Mouse (Mus musculus) limb, embryonic 13.5 days (tissue): ENCODE data around the gene Gramd2. TPM values are rescaled to one million over a fixed set of nuclear protein-coding genes. Genes with fewer than 3 reads are reported as not detected.

ENCODE experiments used
- ATAC-seq: fragments of 200-750 bp; cut with Nextera tagmentation; 2 replicates; pipeline ENCODE4 v1.8.0; 2017; ENCODE audit warnings: low read depth, moderate number of reproducible peaks, moderate TSS enrichment; ENCODE audit not compliant: low FRiP score
- H3K27ac ChIP-seq: fragments of 300-500 bp; sonication (generic); 2 replicates; pipeline ENCODE4 v1.5.1; 2015; ENCODE audit warnings: inconsistent platforms, mild to moderate bottlenecking, moderate library complexity
- H3K27me3 ChIP-seq: fragments of 300-500 bp; sonication (generic); 2 replicates; pipeline ENCODE4 v1.6.1; 2015; ENCODE audit warnings: mild to moderate bottlenecking, inconsistent platforms
- H3K36me3 ChIP-seq: fragments of 300-500 bp; sonication (generic); 2 replicates; pipeline ENCODE4 v1.6.1; 2015; ENCODE audit warnings: inconsistent platforms, mild to moderate bottlenecking, moderate library complexity
- H3K4me1 ChIP-seq: fragments of 300-500 bp; sonication (generic); 2 replicates; pipeline ENCODE4 v1.6.1; 2015; ENCODE audit warnings: inconsistent platforms
- H3K4me2 ChIP-seq: fragments of 300-500 bp; sonication (generic); replicated peaks from 2 replicates; pipeline ENCODE4 v1.6.1; 2015; ENCODE audit warnings: inconsistent platforms, mild to moderate bottlenecking, moderate library complexity
- H3K4me3 ChIP-seq: fragments of 300-500 bp; sonication (generic); 2 replicates; pipeline ENCODE4 v1.5.1; 2015; ENCODE audit warnings: moderate library complexity, mild to moderate bottlenecking, inconsistent platforms
- H3K9ac ChIP-seq: fragments of 300-500 bp; sonication (generic); 2 replicates; pipeline ENCODE4 v1.6.1; 2015; ENCODE audit warnings: mild to moderate bottlenecking, inconsistent platforms
- H3K9me3 ChIP-seq: fragments of 300-500 bp; sonication (generic); 2 replicates; pipeline ENCODE4 v1.6.1; 2016; ENCODE audit warnings: inconsistent platforms
- WGBS: fragments of 180-500 bp; shearing (Covaris S2); methylation state at CpG from one replicate; pipeline ENCODE4 v1.1.7; 2015; 5-methylcytosine and 5-hydroxymethylcytosine counted together
- polyA plus RNA-seq: library from polyadenylated mRNA; unstranded; fragments of >200 nt; fragmentation: Nextera tagmentation; extraction: Ambion mirVana; gene quantifications from 2 replicates; pipeline ENCODE4 v1.2.1, GENCODE M21; 2015

Gramd2 gene
- polyA plus RNA-seq, 1 experiment from 2014 or later: 1.0 TPM

DNA sequence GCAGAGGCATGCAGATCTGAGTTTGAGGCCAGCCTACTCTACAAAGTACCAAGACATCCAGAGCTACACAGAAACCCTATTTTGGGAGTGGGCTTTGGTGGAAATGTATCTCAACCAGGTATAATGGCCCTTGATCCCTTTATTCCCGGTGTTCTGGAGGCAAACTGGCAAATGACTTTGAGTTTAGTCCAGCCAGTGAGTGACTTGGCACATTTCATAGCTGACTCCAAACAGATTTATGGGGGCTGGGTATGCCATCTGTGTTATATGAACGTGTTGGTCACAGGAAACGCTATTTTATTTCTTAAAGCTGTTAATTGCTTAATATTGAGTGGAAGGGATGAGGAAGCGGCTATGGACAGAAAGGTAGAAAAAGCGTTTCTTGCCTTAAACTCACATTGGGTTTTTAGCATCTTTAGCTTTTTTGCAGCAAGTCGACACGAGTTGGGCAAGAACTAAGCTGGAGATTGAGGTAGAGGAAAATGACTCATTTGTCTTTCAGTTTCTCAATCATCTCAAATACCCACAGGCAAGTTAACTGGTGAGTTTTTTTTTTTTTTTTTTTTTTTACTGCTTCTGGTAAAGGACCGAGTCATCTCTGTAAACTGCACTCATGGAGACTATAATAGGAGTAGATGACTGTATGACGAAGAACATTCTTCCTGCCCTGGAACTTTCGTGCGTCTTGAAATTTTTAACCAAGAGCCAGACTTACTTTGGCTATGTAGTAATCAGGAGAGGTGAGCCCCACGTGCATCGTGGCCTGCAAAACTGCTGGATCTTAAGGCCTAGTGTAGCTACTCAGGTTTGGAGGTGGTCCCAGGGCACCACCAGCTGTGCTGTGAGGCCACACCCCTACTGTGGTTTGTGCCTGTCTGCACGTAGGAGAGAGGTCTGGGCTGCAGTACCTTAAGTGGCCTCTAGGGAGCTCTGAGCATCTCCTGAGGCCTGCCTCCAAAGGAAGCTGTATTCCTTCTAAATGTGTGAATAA lies 20.6 kb upstream of the Gramd2 start:
- Histone ChIP-seq H3K27ac (peak overlapping the region; percentile 70), H3K27me3 (no peaks in the 10 kb centered on the region), H3K9ac (peak overlapping the region; percentile 5; the same call in 1 of the 2 replicates), H3K4me3 (peak overlapping the region; percentile 82), H3K36me3 (peaks cover 39% of the 10 kb centered on the region), H3K4me2 (peak overlapping the region; percentile 83), H3K4me1 (peaks cover 51% of the 10 kb centered on the region), H3K9me3 (no peaks in the 10 kb centered on the region)
- WGBS: 23% methylated on average over 14 of the region's 14 CpGs
- no peak for ATAC-seq

DNA sequence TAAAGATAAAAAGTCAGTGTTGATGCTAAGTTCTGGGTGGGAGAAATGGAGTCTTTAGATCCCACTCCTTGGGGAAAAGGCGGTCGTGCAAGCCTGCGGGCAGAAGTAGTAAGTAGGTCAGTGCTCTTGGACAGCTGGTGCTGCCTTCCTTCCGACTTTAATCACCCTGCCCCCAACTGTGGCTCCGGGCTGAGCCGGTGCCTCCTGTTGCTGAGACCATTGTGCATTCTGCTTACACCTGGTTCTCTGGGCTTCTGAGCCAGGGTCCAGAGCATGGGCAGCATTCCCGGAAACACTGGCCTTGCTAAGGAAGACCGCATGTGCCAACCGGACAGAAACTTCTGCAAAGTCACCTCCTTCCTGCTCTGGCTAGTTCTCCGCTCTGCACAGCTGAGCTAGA lies 19.5 kb upstream of the Gramd2 start:
- peak overlapping the region; percentile 82 for H3K4me3 ChIP-seq

DNA sequence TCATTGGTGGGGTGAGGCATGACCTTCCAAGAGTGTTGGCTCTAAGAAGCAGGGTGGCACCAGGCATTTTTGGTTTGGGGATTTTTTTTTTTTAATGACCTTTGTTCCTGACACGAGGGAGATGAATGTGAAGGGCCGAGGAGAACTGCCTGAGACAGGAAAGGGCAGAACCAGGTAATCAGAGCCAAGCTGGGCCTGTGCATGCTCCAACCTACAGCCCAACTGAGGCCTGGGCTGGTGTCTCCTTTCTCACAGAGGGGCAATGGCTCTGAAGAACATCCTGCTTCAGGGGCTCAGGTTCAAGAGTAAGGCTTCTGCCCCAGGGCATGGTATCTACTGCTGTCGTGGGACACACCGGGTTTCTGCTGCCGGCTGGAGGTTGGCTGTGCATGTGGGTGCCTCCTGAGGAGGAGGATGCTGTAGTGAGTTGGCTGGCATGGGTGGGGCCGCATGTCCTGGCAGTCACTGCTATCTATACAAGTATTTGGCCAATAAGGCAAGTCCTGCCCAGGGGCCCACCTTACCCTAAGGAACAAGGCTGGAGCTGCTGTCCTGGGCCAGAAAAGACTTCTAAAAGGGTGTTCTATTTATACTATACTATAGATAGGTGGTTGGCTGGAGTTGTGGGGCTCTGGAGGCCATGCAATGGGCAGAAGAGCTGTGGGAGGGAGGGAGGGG lies 18.5 kb upstream of the Gramd2 start:
- ATAC-seq: no peak
- Histone ChIP-seq H3K9me3 (no peaks in the 10 kb centered on the region), H3K4me1 (peaks cover 47% of the 10 kb centered on the region), H3K36me3 (peaks cover 60% of the 10 kb centered on the region), H3K4me3 (no peak overlapping the region), H3K4me2 (peak overlapping the region; percentile 83; the same call in 1 of the 2 replicates), H3K9ac (peak overlapping the region; percentile 43; the same call in 1 of the 2 replicates), H3K27me3 (no peaks in the 10 kb centered on the region), H3K27ac (peak overlapping the region; percentile 33; the same call in 1 of the 2 replicates)
- 69% methylated on average over 6 of the region's 6 CpGs for WGBS

More for the DNA sequence above, 19.5 kb upstream of the Gramd2 start:
- WGBS: 53% methylated on average over 10 of the region's 10 CpGs
- peaks cover 50% of the 10 kb centered on the region for H3K4me1 ChIP-seq
- no peak overlapping the region; the same call in 1 of the 2 replicates for H3K27ac ChIP-seq
- peaks cover 49% of the 10 kb centered on the region for H3K36me3 ChIP-seq
- no peaks in the 10 kb centered on the region for H3K27me3 ChIP-seq
- H3K9ac ChIP-seq: no peak overlapping the region
- H3K4me2 ChIP-seq: peak overlapping the region; percentile 83
- no peaks in the 10 kb centered on the region for H3K9me3 ChIP-seq
- ATAC-seq: no peak

DNA sequence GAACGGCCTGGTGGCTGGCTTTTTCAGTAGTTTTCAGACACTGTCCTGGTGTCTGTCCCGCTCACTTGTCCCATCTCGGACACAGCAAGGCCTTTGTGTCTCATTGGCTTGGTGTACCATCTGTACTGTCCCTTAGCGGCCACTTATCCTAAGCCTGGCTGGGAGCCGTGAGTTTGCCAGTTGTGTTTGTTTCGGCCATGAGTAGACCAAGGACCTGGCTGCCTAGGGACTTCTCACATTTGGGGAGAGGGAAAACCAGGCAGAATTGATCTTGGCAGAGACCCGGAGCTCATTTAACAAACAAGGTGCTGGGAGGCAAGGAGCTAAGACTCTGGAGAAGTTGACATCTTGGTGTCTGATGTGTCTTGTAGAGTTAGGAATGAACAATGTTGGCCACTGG lies 16.7 kb upstream of the Gramd2 start:
- ATAC-seq: no peak
- H3K36me3 ChIP-seq: peaks cover 77% of the 10 kb centered on the region
- H3K4me1 ChIP-seq: peaks cover 41% of the 10 kb centered on the region
- no peak overlapping the region for H3K27ac ChIP-seq
- 86% methylated on average over 7 of the region's 7 CpGs for WGBS
- no peak overlapping the region for H3K4me3 ChIP-seq
- H3K4me2 ChIP-seq: no peak overlapping the region
- no peak overlapping the region for H3K9ac ChIP-seq
- H3K9me3 ChIP-seq: no peaks in the 10 kb centered on the region
- H3K27me3 ChIP-seq: no peaks in the 10 kb centered on the region

DNA sequence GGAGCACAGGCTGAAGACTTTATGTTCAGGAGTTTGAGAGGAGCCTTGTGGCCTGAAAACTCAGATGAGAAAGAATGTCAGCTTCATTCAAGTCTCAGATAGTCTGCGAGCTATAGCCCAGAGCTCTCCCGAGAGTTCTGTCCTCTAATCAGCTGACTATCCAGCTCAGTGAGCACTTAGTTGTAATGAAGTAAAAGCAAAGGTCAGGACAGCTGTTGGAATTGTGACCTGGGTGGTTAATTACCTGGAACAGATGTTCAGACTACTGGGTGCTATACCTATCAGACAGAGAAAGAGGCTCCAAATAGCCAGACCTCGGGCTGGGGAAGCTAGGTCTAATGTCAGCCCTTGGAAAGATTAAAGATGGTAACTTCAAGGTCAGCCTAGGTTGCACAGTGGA lies 16.0 kb upstream of the Gramd2 start:
- H3K4me3 ChIP-seq: no peak overlapping the region
- WGBS: 56% methylated on average over 3 of the region's 3 CpGs
- H3K27ac ChIP-seq: no peak overlapping the region
- H3K9me3 ChIP-seq: no peaks in the 10 kb centered on the region
- no peak for ATAC-seq
- peaks cover 85% of the 10 kb centered on the region for H3K36me3 ChIP-seq
- no peak overlapping the region for H3K4me2 ChIP-seq
- no peaks in the 10 kb centered on the region for H3K27me3 ChIP-seq
- peaks cover 33% of the 10 kb centered on the region for H3K4me1 ChIP-seq
- no peak overlapping the region for H3K9ac ChIP-seq

DNA sequence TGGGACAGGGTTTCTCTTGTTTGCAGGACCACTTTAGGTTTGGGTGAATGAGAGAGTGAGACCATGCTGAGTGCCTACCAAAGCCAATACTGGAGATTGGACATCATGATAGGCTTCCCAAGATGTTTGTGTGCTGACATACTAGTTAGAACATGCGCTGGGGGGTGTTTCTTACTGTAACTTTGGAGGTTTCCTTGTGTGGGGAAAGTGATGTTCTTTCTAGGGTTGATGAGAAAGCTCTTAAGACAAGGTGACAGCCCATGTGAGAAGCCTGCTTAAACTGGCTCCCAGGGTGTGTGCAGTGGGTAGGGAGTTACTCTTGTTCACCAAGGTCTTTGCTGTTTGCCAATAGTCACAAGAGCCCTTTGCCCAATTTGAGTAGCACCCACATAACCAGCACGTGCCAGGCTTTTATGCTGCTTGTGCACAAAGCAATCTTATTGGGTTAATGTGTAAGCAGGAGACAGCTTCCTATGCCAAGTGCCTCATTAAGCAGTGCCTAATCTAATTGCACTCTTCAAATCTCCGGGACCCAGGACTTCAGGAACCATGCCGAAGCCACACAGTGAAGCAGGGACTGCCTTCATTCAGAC lies 15.2 kb upstream of the Gramd2 start:
- WGBS: 82% methylated on average over 4 of the region's 4 CpGs
- Histone ChIP-seq H3K4me2 (no peak overlapping the region), H3K4me3 (no peak overlapping the region), H3K9me3 (no peaks in the 10 kb centered on the region), H3K9ac (no peak overlapping the region), H3K36me3 (peaks cover 92% of the 10 kb centered on the region), H3K27ac (no peak overlapping the region), H3K27me3 (no peaks in the 10 kb centered on the region), H3K4me1 (peaks cover 25% of the 10 kb centered on the region)
- ATAC-seq: no peak

DNA sequence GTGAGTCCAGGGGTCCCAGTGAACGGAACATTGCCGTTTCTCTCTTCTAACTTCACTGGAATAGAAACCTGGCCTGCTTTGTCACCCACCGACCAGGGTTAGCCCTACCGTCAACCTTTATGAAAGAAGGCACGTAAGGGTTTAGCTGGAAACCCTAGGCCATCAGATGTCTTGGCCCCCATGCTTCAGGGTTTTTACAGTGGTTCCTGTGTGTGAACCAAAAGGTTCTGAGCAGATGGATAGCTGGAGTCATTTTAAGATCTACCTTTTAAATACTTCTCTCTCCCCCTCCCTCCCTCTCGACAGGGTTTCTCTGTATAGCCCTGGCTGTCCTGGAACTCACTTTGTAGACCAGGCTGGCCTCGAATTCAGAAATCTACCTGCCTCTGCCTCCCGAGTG lies 13.9 kb upstream of the Gramd2 start:
- Histone ChIP-seq H3K36me3 (peaks cover 97% of the 10 kb centered on the region), H3K9ac (no peak overlapping the region), H3K27ac (no peak overlapping the region), H3K27me3 (no peaks in the 10 kb centered on the region), H3K4me2 (no peak overlapping the region), H3K4me3 (no peak overlapping the region), H3K9me3 (no peaks in the 10 kb centered on the region), H3K4me1 (peaks cover 13% of the 10 kb centered on the region)
- 87% methylated on average over 8 of the region's 8 CpGs for WGBS
- ATAC-seq: no peak

DNA sequence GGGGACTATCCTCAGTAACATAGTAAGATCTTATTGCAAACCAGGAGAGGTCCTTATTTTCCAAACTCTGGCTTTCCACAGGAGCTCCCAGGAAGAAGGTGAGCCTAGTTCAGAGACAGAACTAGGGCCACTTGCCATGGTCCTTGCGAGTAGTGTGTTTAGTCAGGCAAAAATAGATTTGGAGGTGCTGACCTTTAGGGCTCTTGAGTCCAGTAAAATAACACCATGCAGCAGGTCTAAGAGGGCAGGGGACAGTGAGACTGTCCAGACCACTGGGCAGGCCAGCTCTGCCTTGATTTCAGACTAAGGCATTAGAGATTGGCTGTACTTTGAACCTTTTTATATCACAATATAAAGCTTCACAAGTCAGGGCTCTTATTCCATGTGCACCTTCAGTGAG lies 13.1 kb upstream of the Gramd2 start:
- no peak overlapping the region for H3K4me3 ChIP-seq
- no peak overlapping the region for H3K27ac ChIP-seq
- peaks cover 5% of the 10 kb centered on the region; the same call in 1 of the 2 replicates for H3K4me1 ChIP-seq
- no peak for ATAC-seq
- no peaks in the 10 kb centered on the region for H3K9me3 ChIP-seq
- H3K4me2 ChIP-seq: no peak overlapping the region
- WGBS: 95% methylated on average over 1 of the region's 1 CpGs
- H3K36me3 ChIP-seq: peaks cover 97% of the 10 kb centered on the region
- H3K9ac ChIP-seq: no peak overlapping the region
- no peaks in the 10 kb centered on the region for H3K27me3 ChIP-seq

DNA sequence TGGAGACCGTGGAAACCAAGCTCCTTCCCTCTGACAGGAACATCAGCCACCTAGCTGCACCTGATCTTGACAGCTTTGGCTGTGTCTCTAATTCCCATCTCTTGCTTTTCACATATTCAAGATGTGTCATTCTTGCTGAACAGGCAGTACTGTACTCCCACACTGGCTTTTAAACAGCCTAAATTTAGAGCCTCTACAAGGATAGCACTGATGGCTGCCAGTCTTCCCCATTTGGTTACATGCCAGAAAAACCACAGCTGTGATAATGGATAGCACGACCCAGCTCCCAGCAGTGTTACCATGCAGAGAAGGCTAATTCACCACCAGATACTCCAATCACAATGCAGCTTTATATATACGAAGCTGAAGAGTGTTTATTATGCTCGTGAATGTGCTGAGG lies 12.7 kb upstream of the Gramd2 start:
- Histone ChIP-seq H3K4me2 (no peak overlapping the region), H3K9me3 (no peaks in the 10 kb centered on the region), H3K9ac (no peak overlapping the region), H3K36me3 (peaks cover 97% of the 10 kb centered on the region), H3K4me1 (0 out of 2 replicates have a peak, but pooled peaks cover 3% of the 10 kb centered on the region), H3K4me3 (no peak overlapping the region), H3K27ac (no peak overlapping the region), H3K27me3 (no peaks in the 10 kb centered on the region)
- ATAC-seq: no peak
- 82% methylated on average over 4 of the region's 4 CpGs for WGBS

DNA sequence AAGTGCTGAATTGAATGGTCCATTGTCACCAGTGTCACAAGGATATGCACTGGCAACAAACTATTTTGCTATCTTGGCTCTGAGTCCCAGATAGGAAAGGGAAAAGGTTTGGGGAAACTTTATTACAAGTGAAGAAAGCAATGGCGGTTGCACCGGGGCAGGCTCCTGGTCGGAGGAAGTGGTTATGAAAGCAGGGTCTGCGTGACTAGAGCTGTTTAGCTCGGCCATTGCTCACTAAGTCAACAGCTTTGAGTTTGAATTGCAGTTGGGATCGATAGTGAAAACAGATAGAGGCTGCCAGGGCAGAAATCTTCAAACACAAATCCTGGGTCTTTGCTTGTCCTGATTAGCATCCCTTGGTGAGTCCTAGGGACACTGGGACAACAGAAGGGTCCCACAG lies 12.0 kb upstream of the Gramd2 start:
- Histone ChIP-seq H3K9ac (no peak overlapping the region), H3K4me1 (0 out of 2 replicates have a peak, but pooled peaks cover 3% of the 10 kb centered on the region), H3K4me2 (no peak overlapping the region), H3K4me3 (no peak overlapping the region), H3K27ac (no peak overlapping the region), H3K27me3 (no peaks in the 10 kb centered on the region), H3K9me3 (no peaks in the 10 kb centered on the region), H3K36me3 (peaks cover 98% of the 10 kb centered on the region)
- 88% methylated on average over 6 of the region's 6 CpGs for WGBS
- no peak for ATAC-seq

DNA sequence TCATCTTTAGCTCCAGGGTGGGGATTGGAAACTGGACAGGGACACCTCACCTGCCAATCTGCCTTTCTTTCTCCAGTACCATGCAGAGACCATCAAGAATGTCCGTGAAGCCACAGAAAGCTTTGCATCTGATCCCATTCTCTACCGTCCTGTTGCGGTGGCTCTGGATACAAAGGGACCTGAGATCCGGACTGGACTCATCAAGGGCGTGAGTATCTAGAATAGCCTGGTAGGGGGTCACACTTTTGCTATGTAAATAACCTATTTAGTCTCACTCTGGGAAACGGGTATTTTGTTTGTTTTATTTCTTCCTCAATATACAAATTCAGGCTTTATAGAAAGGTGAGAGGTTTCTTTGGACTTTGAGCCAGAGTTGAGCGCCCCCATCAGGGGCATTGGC lies 11.5 kb upstream of the Gramd2 start:
- Histone ChIP-seq H3K4me2 (no peak overlapping the region), H3K4me1 (0 out of 2 replicates have a peak, but pooled peaks cover 3% of the 10 kb centered on the region), H3K9ac (no peak overlapping the region), H3K36me3 (peaks cover 98% of the 10 kb centered on the region), H3K4me3 (no peak overlapping the region), H3K27me3 (no peaks in the 10 kb centered on the region), H3K9me3 (no peaks in the 10 kb centered on the region), H3K27ac (no peak overlapping the region)
- ATAC-seq: no peak
- 86% methylated on average over 7 of the region's 7 CpGs for WGBS

DNA sequence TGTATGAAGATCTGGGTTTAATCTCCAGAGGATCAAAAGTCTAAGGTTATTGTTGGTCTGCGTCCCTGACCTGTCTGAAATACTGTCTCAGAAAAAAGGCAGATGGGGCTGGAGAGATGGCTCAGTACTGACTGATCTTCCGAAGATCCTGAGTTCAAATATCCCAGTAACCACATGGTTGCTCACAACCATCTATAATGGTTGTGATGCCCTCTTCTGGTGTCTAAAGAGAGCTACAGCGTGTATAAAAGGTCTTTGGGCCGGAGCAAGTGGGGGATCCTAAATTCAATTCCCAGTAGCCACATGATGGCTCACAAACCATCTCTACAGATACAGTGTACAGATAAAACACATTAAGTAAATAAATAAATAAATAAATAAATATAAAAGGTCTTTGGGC lies 10.8 kb upstream of the Gramd2 start:
- peaks cover 98% of the 10 kb centered on the region for H3K36me3 ChIP-seq
- H3K4me1 ChIP-seq: no peaks in the 10 kb centered on the region
- 83% methylated on average over 4 of the region's 4 CpGs for WGBS
- H3K27ac ChIP-seq: no peak overlapping the region
- no peak overlapping the region for H3K9ac ChIP-seq
- H3K4me3 ChIP-seq: no peak overlapping the region
- no peaks in the 10 kb centered on the region for H3K9me3 ChIP-seq
- no peak for ATAC-seq
- H3K4me2 ChIP-seq: no peak overlapping the region
- H3K27me3 ChIP-seq: no peaks in the 10 kb centered on the region
